Mouse (Mus musculus) MEL (cell line): ENCODE data around the gene Pcca. TPM values are rescaled to one million over a fixed set of nuclear protein-coding genes. Genes with fewer than 3 reads are reported as not detected.

ENCODE experiments used
- DNase-seq: peaks from one replicate; pipeline ENCODE4 v3.0.0; 2011; ENCODE audit warnings: low read depth, low spot score
- H3K27ac ChIP-seq: 2 replicates; pipeline ENCODE4 v1.5.1; 2012; ENCODE audit warnings: low read depth, mild to moderate bottlenecking, control low read depth, low read length, moderate library complexity; ENCODE audit not compliant: control insufficient read depth
- H3K27me3 ChIP-seq, 2 experiments: fragments of 150-350 bp in 1 of 2; sonication (generic) in 1 of 2; 2 replicates each; pipeline ENCODE4 v1.6.1; 2012; ENCODE audit warnings: low read length in 2 of 2, mild to moderate bottlenecking in 2 of 2, improper control_type of control experiment in 1 of 2, moderate library complexity in 1 of 2; ENCODE audit not compliant: insufficient read depth in 2 of 2, control insufficient read depth in 1 of 2
- H3K36me3 ChIP-seq, 2 experiments: 2 replicates each; pipeline ENCODE4 v1.6.1; 2012 to 2014; ENCODE audit warnings: low read length in 2 of 2, improper control_type of control experiment in 1 of 2, inconsistent platforms in 1 of 2, mild to moderate bottlenecking in 1 of 2; ENCODE audit not compliant: insufficient read depth in 2 of 2, control insufficient read depth in 1 of 2
- H3K4me1 ChIP-seq, 2 experiments: fragments of 150-350 bp in 1 of 2; sonication (generic) in 1 of 2; 2 replicates each; pipeline ENCODE4 v1.6.1; 2012; ENCODE audit warnings: low read length in 2 of 2, improper control_type of control experiment in 1 of 2, mild to moderate bottlenecking in 1 of 2; ENCODE audit not compliant: insufficient read depth in 2 of 2, control insufficient read depth in 1 of 2
- H3K4me3 ChIP-seq, 2 experiments: fragments of 150-350 bp in 1 of 2; sonication (generic) in 1 of 2; 2 replicates each; pipeline ENCODE4 v1.5.1; 2012; ENCODE audit warnings: low read depth in 2 of 2, low read length in 2 of 2, mild to moderate bottlenecking in 2 of 2, moderate library complexity in 2 of 2, control low read depth in 1 of 2, improper control_type of control experiment in 1 of 2; ENCODE audit not compliant: control insufficient read depth in 1 of 2, insufficient read depth in 1 of 2
- H3K79me2 ChIP-seq: 2 replicates; pipeline ENCODE4 v1.6.1; 2012; ENCODE audit warnings: mild to moderate bottlenecking, low read length, moderate library complexity; ENCODE audit not compliant: control insufficient read depth, poor library complexity, insufficient read depth
- H3K9ac ChIP-seq: 2 replicates; pipeline ENCODE4 v1.6.1; 2012; ENCODE audit warnings: low read depth, mild to moderate bottlenecking, control low read depth, low read length, moderate library complexity; ENCODE audit not compliant: control insufficient read depth, poor library complexity, severe bottlenecking
- H3K9me3 ChIP-seq: fragments of 150-350 bp; sonication (generic); replicated peaks from 2 replicates; pipeline ENCODE4 v1.6.1; 2012; ENCODE audit warnings: mild to moderate bottlenecking, low read length, improper control_type of control experiment, moderate library complexity; ENCODE audit not compliant: insufficient read depth
- BHLHE40 ChIP-seq: IDR thresholded peaks from 2 replicates; pipeline ENCODE4 v1.6.1; 2012; ENCODE audit warnings: low read depth, mild to moderate bottlenecking, inconsistent platforms, low read length, improper control_type of control experiment, borderline replicate concordance
- CHD1 ChIP-seq: IDR thresholded peaks from 2 replicates; pipeline ENCODE4 v1.6.1; 2012; ENCODE audit warnings: low read depth, mild to moderate bottlenecking, inconsistent platforms, low read length, improper control_type of control experiment
- CHD2 ChIP-seq: IDR thresholded peaks from 2 replicates; pipeline ENCODE4 v1.6.1; 2011; ENCODE audit warnings: low read length, improper control_type of control experiment
- CTCF ChIP-seq, 3 experiments: IDR thresholded peaks in 2 of 3; conservative IDR thresholded peaks in 1 of 3; 2 replicates each; pipeline ENCODE4 v1.5.1; 2011 to 2012; ENCODE audit warnings: low read length in 3 of 3, low read depth in 2 of 3, mild to moderate bottlenecking in 2 of 3, improper control_type of control experiment in 1 of 3, inconsistent platforms in 1 of 3, mixed read lengths in 1 of 3, moderate library complexity in 1 of 3; ENCODE audit not compliant: control insufficient read depth in 1 of 3, insufficient read depth in 1 of 3, poor library complexity in 1 of 3, severe bottlenecking in 1 of 3
- ELF1 ChIP-seq: IDR thresholded peaks from 2 replicates; pipeline ENCODE4 v1.6.1; 2014; ENCODE audit warnings: low read depth, mild to moderate bottlenecking, inconsistent platforms, low read length, improper control_type of control experiment, moderate library complexity
- EP300 ChIP-seq, 2 experiments: IDR thresholded peaks; 2 replicates each; pipeline ENCODE4 v1.6.1; 2011; ENCODE audit warnings: improper control_type of control experiment in 2 of 2, low read length in 2 of 2, low read depth in 1 of 2, mild to moderate bottlenecking in 1 of 2
- ETS1 ChIP-seq: IDR thresholded peaks from 2 replicates; pipeline ENCODE4 v1.6.1; 2012; ENCODE audit warnings: low read depth, mild to moderate bottlenecking, inconsistent platforms, low read length, improper control_type of control experiment, moderate library complexity
- HCFC1 ChIP-seq: IDR thresholded peaks from 2 replicates; pipeline ENCODE4 v1.6.1; 2012; ENCODE audit warnings: low read depth, mild to moderate bottlenecking, inconsistent platforms, low read length, improper control_type of control experiment, moderate library complexity
- KAT2A ChIP-seq: conservative IDR thresholded peaks from 2 replicates; pipeline ENCODE4 v1.6.1; 2012; ENCODE audit warnings: low read depth, low read length, improper control_type of control experiment, inconsistent platforms
- MAZ ChIP-seq: IDR thresholded peaks from 2 replicates; pipeline ENCODE4 v1.6.1; 2012; ENCODE audit warnings: low read depth, mild to moderate bottlenecking, inconsistent platforms, low read length, improper control_type of control experiment
- MYB ChIP-seq: IDR thresholded peaks from 2 replicates; pipeline ENCODE4 v1.6.1; 2011; ENCODE audit warnings: mild to moderate bottlenecking, low read depth, low read length, improper control_type of control experiment
- NELFE ChIP-seq: IDR thresholded peaks from 2 replicates; pipeline ENCODE4 v1.6.1; 2011; ENCODE audit warnings: low read depth, low read length, improper control_type of control experiment
- POLR2AphosphoS2 ChIP-seq: IDR thresholded peaks from 2 replicates; pipeline ENCODE4 v1.6.1; 2011; ENCODE audit warnings: low read length, improper control_type of control experiment
- RAD21 ChIP-seq: IDR thresholded peaks from 2 replicates; pipeline ENCODE4 v1.6.1; 2011; ENCODE audit warnings: mild to moderate bottlenecking, low read depth, low read length, improper control_type of control experiment
- RCOR1 ChIP-seq: IDR thresholded peaks from 2 replicates; pipeline ENCODE4 v1.6.1; 2012; ENCODE audit warnings: low read depth, mild to moderate bottlenecking, inconsistent platforms, low read length, improper control_type of control experiment
- SMC3 ChIP-seq: IDR thresholded peaks from 2 replicates; pipeline ENCODE4 v1.6.1; 2011; ENCODE audit warnings: low read depth, low read length, improper control_type of control experiment
- TBP ChIP-seq: IDR thresholded peaks from 2 replicates; pipeline ENCODE4 v1.8.0; 2011; ENCODE audit warnings: low read depth, low read length, improper control_type of control experiment
- TCF12 ChIP-seq: IDR thresholded peaks from 2 replicates; pipeline ENCODE4 v1.6.1; 2014; ENCODE audit warnings: low read depth, mild to moderate bottlenecking, inconsistent platforms, low read length, improper control_type of control experiment, moderate library complexity
- UBTF ChIP-seq: IDR thresholded peaks from 2 replicates; pipeline ENCODE4 v1.6.1; 2012; ENCODE audit warnings: low read depth, mild to moderate bottlenecking, inconsistent platforms, low read length, improper control_type of control experiment, moderate library complexity, borderline replicate concordance; ENCODE audit not compliant: insufficient read depth
- USF2 ChIP-seq, 2 experiments: IDR thresholded peaks; 2 replicates each; pipeline ENCODE4 v1.6.1; 2011 to 2012; ENCODE audit warnings: improper control_type of control experiment in 2 of 2, low read length in 2 of 2, borderline replicate concordance in 1 of 2, inconsistent platforms in 1 of 2, low read depth in 1 of 2, mild to moderate bottlenecking in 1 of 2; ENCODE audit not compliant: insufficient read depth in 1 of 2
- ZC3H11A ChIP-seq: IDR thresholded peaks from 2 replicates; pipeline ENCODE4 v1.6.1; 2012; ENCODE audit warnings: low read depth, mild to moderate bottlenecking, inconsistent platforms, low read length, improper control_type of control experiment
- ZMIZ1 ChIP-seq: IDR thresholded peaks from 2 replicates; pipeline ENCODE4 v1.6.1; 2012; ENCODE audit warnings: low read depth, mild to moderate bottlenecking, inconsistent platforms, low read length, improper control_type of control experiment, moderate library complexity
- ZNF384 ChIP-seq: IDR thresholded peaks from 2 replicates; pipeline ENCODE4 v1.6.1; 2012; ENCODE audit warnings: low read depth, mild to moderate bottlenecking, inconsistent platforms, low read length, improper control_type of control experiment
- polyA plus RNA-seq, 2 experiments: library from polyadenylated mRNA; stranded (reverse) in 1 of 2; unstranded in 1 of 2; fragments of >175 nt in 1 of 2; fragments of >200 nt in 1 of 2; gene quantifications; 2 replicates each; pipeline versions ENCODE4 v1.2.1 to v1.2.4; 2012; ENCODE audit warnings: low replicate concordance in 2 of 2, low read depth in 1 of 2; ENCODE audit not compliant: insufficient read length in 2 of 2, insufficient read depth in 1 of 2, missing spikeins in 1 of 2
- total RNA-seq: library from RNA; depleted of rRNA; stranded (reverse); fragments of 300-350 nt; gene quantifications from 2 replicates; pipeline ENCODE4 v1.2.3, GENCODE M21; 2012

The Pcca gene
- total and polyA plus RNA-seq, 3 experiments: 21.2 to 22.7 TPM; not detected in 1

- Histone ChIP-seq H3K36me3 (peaks cover 0 to 25% of the 10 kb centered on the region in 2 experiments; a peak in 2 of 4 replicates), H3K27me3 (no peaks in the 10 kb centered on the region), H3K4me3 (no peak overlapping the region), H3K4me1 (peaks cover 16 to 21% of the 10 kb centered on the region in 2 experiments), H3K79me2 (no peaks in the 10 kb centered on the region), H3K9me3 (no peaks in the 10 kb centered on the region), H3K9ac (no peak overlapping the region), H3K27ac (no peak overlapping the region)
- TF ChIP-seq ZC3H11A (no peak), RAD21 (no peak), SMC3 (no peak), HCFC1 (no peak), RCOR1 (no peak), TBP (no peak), TCF12 (no peak), NELFE (no peak), CHD1 (no peak), CHD2 (no peak), MAZ (no peak), ETS1 (no peak), ZMIZ1 (no peak), ELF1 (no peak), CTCF (IDR thresholded peaks at IDR 0.05 in 2 of 3, conservative IDR thresholded peaks at IDR 0.05 in 1 of 3; ENCODE audit: control insufficient read depth in 1 of 3, insufficient read depth in 1 of 3, low read depth in 2 of 3, low read length in 3 of 3, poor library complexity in 1 of 3, severe bottlenecking in 1 of 3) (no peak), ZNF384 (no peak)
- no peak for DNase-seq
Measured at GRCm38 (mm10) chr14:122869831-122870230, 335.7 kb downstream of the Pcca start.

- H3K4me3 ChIP-seq: no peak overlapping the region
- TF ChIP-seq KAT2A: no peak
- TF ChIP-seq CHD1: no peak
- TF ChIP-seq EP300 (IDR thresholded peaks at IDR 0.05; ENCODE audit: low read depth in 1 of 2, low read length in 2 of 2): no peak
- no peak for TF ChIP-seq ZMIZ1
- TF ChIP-seq CTCF (IDR thresholded peaks at IDR 0.05 in 2 of 3, conservative IDR thresholded peaks at IDR 0.05 in 1 of 3; ENCODE audit: control insufficient read depth in 1 of 3, insufficient read depth in 1 of 3, low read depth in 2 of 3, low read length in 3 of 3, poor library complexity in 1 of 3, severe bottlenecking in 1 of 3): no peak
- TF ChIP-seq ZNF384: no peak
- no peak for TF ChIP-seq BHLHE40
- no peak for TF ChIP-seq SMC3
- TF ChIP-seq MYB: no peak
- no peak for TF ChIP-seq USF2 (IDR thresholded peaks at IDR 0.05; ENCODE audit: borderline replicate concordance in 1 of 2, insufficient read depth in 1 of 2, low read depth in 1 of 2, low read length in 2 of 2)
- TF ChIP-seq UBTF: no peak
- TF ChIP-seq POLR2AphosphoS2: no peak
- no peak overlapping the region for H3K27ac ChIP-seq
- no peaks in the 10 kb centered on the region for H3K79me2 ChIP-seq
- H3K9me3 ChIP-seq: no peaks in the 10 kb centered on the region
- H3K4me1 ChIP-seq: peaks cover 0 to 6% of the 10 kb centered on the region in 2 experiments; a peak in 2 of 4 replicates
- no peaks in the 10 kb centered on the region for H3K27me3 ChIP-seq
- H3K36me3 ChIP-seq: peaks cover 0 to 4% of the 10 kb centered on the region in 2 experiments; a peak in 2 of 4 replicates
- no peak overlapping the region for H3K9ac ChIP-seq
- DNase-seq: no peak
Measured at GRCm38 (mm10) chr14:122871841-122872580, 337.9 kb downstream of the Pcca start.
